Mouse (Mus musculus) forebrain, postnatal 0 days (tissue): Measurements from ENCODE around the gene Slc22a21. TPM values are rescaled to one million over a fixed set of nuclear protein-coding genes. Genes with fewer than 3 reads are reported as not detected.
"Not testable (repeated sequence)": the region's sequence is repeated elsewhere in the genome, so short reads cannot be mapped to it uniquely, and the experiment has no call there.

Experiments used
- ATAC-seq: fragments of 200-750 bp; cut with Nextera tagmentation; 2 replicates; pipeline ENCODE4 v1.8.0; 2017; ENCODE audit warnings: mild to moderate bottlenecking, moderate library complexity
- DNase-seq: peaks from one replicate; pipeline ENCODE4 v3.0.0-alpha.2; 2015
- H3K27ac ChIP-seq: fragments of 300-500 bp; sonication (generic); 2 replicates; pipeline ENCODE4 v1.5.1; 2014; ENCODE audit warnings: low read depth, mild to moderate bottlenecking, antibody characterized with exemption, low read length, moderate library complexity, mixed read lengths
- H3K27me3 ChIP-seq: fragments of 300-500 bp; sonication (generic); 2 replicates; pipeline ENCODE4 v1.6.1; 2014; ENCODE audit warnings: mild to moderate bottlenecking, low read length, mixed read lengths; ENCODE audit not compliant: insufficient read depth
- H3K36me3 ChIP-seq: fragments of 300-500 bp; sonication (generic); 2 replicates; pipeline ENCODE4 v1.6.1; 2014; ENCODE audit warnings: mild to moderate bottlenecking, moderate library complexity; ENCODE audit not compliant: insufficient read depth
- H3K4me1 ChIP-seq: fragments of 300-500 bp; sonication (generic); 2 replicates; pipeline ENCODE4 v1.6.1; 2014; ENCODE audit warnings: antibody characterized with exemption; ENCODE audit not compliant: insufficient read depth
- H3K4me2 ChIP-seq: fragments of 300-500 bp; sonication (generic); 2 replicates; pipeline ENCODE4 v1.6.1; 2014; ENCODE audit warnings: low read depth, mild to moderate bottlenecking, moderate library complexity
- H3K4me3 ChIP-seq: fragments of 300-500 bp; sonication (generic); 2 replicates; pipeline ENCODE4 v1.5.1; 2014; ENCODE audit warnings: low read depth, low read length, mixed read lengths
- H3K9ac ChIP-seq: fragments of 300-500 bp; sonication (generic); 2 replicates; pipeline ENCODE4 v1.6.1; 2014; ENCODE audit warnings: mild to moderate bottlenecking
- H3K9me3 ChIP-seq: fragments of 300-500 bp; sonication (generic); 2 replicates; pipeline ENCODE4 v1.6.1; 2016; ENCODE audit warnings: low read length
- CTCF ChIP-seq: sonication (generic); IDR thresholded peaks from 2 replicates; pipeline ENCODE4 v1.5.1; 2016; ENCODE audit warnings: antibody characterized with exemption, control low read depth, low read depth
- WGBS: fragments of 180-500 bp; shearing (Covaris S2); extraction: QIAGEN DNeasy Blood & Tissue Kit; methylation state at CpG from one replicate; pipeline ENCODE4 v1.1.7; 2014; 5-methylcytosine and 5-hydroxymethylcytosine counted together
- polyA plus RNA-seq: library from polyadenylated mRNA; unstranded; fragments of >200 nt; fragmentation: Nextera tagmentation; extraction: Ambion mirVana; gene quantifications from 2 replicates; pipeline ENCODE4 v1.2.1, GENCODE M21; 2015
- total RNA-seq: library from RNA; depleted of rRNA; stranded (reverse); fragments of >200 nt; gene quantifications from 2 replicates; pipeline ENCODE4 v1.2.3, GENCODE M21; 2014

Slc22a21 gene
- total and polyA plus RNA-seq, 2 experiments from 2014 or later, result 4.8 to 5.1 TPM

- WGBS, result 47% methylated on average over 3 of the region's 3 CpGs
These were observed 21.1 kb downstream of the Slc22a21 start for GRCm38 (mm10) chr11:53958984-53959383.

GRCm38 (mm10) chr11:53958176-53958575 lies 22.0 kb downstream of the Slc22a21 start:
- H3K9ac ChIP-seq, H3K27me3 ChIP-seq, ATAC-seq, H3K27ac ChIP-seq, H3K9me3 ChIP-seq, H3K36me3 ChIP-seq, H3K4me3 ChIP-seq, H3K4me1 ChIP-seq, H3K4me2 ChIP-seq, DNase-seq: not testable (repeated sequence)
- WGBS, result 46% methylated on average over 4 of the region's 4 CpGs

More at GRCm38 (mm10) chr11:53958984-53959383, 21.1 kb downstream of the Slc22a21 start:
- H3K27ac ChIP-seq, result no peak overlapping the region
- no peaks in the 10 kb centered on the region for H3K9me3 ChIP-seq
- H3K4me3 ChIP-seq, result no peak overlapping the region
- H3K36me3 ChIP-seq, result no peaks in the 10 kb centered on the region
- H3K4me1 ChIP-seq, result no peaks in the 10 kb centered on the region
- TF ChIP-seq CTCF, result peak; percentile 36
- DNase-seq (peak; percentile 10), ATAC-seq (no peak)
- H3K27me3 ChIP-seq, result no peaks in the 10 kb centered on the region
- H3K9ac ChIP-seq, result no peak overlapping the region
- no peak overlapping the region for H3K4me2 ChIP-seq

DNA sequence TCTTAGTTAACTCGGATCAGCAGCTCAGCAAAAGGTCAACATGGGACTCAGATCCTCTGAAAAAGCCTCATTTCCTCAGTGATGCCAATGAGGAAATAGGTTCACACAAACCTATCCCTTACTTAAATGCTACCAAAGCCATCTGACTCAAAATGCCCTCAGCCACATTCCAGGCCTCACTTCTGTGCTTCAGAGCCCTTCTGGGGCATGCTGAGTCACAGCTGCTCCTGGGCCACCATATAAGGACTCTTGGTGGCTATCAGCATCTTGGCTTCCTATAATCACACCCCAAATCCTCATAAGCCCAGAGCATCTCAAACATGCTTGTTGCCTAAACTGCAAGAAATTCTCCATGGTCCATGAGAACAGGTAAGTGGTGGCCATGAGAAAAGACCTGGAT lies 23.5 kb downstream of the Slc22a21 start:
- Histone ChIP-seq H3K9me3 (no peaks in the 10 kb centered on the region), H3K9ac (no peak overlapping the region), H3K4me2 (no peak overlapping the region), H3K4me3 (no peak overlapping the region), H3K36me3 (no peaks in the 10 kb centered on the region), H3K4me1 (no peaks in the 10 kb centered on the region), H3K27me3 (no peaks in the 10 kb centered on the region), H3K27ac (no peak overlapping the region)
- no peak for DNase-seq
- no peak for TF ChIP-seq CTCF
- 78% methylated on average over 1 of the region's 1 CpGs for WGBS
- no peak for ATAC-seq

GRCm38 (mm10) chr11:53954653-53955052 lies 25.5 kb downstream of the Slc22a21 start:
- Histone ChIP-seq H3K4me2 (no peak overlapping the region), H3K9me3 (no peaks in the 10 kb centered on the region), H3K9ac (no peak overlapping the region), H3K36me3 (no peaks in the 10 kb centered on the region), H3K4me1 (no peaks in the 10 kb centered on the region), H3K27ac (no peak overlapping the region), H3K27me3 (no peaks in the 10 kb centered on the region), H3K4me3 (no peak overlapping the region)
- 91% methylated on average over 3 of the region's 3 CpGs for WGBS
- ATAC-seq (no peak), DNase-seq (no peak)
- TF ChIP-seq CTCF, result no peak

GRCm38 (mm10) chr11:53950133-53950532 lies 30.0 kb downstream of the Slc22a21 start:
- not testable (repeated sequence) for H3K4me2 ChIP-seq, DNase-seq, H3K9me3 ChIP-seq, H3K36me3 ChIP-seq, H3K27ac ChIP-seq, H3K27me3 ChIP-seq, H3K4me3 ChIP-seq, H3K9ac ChIP-seq, H3K4me1 ChIP-seq
- ATAC-seq, result 0 out of 2 replicates have a peak, but pooled peaks have one; percentile 6
- no CpG with 5 or more reads among the region's 3 CpGs for WGBS

- DNase-seq, H3K9ac ChIP-seq, H3K4me1 ChIP-seq, H3K4me3 ChIP-seq, ATAC-seq, H3K27me3 ChIP-seq, H3K4me2 ChIP-seq, H3K27ac ChIP-seq, H3K9me3 ChIP-seq, H3K36me3 ChIP-seq: not testable (repeated sequence)
- 62% methylated on average over 4 of the region's 4 CpGs for WGBS
These were observed 48.2 kb downstream of the Slc22a21 start for GRCm38 (mm10) chr11:53931944-53932318.

- H3K4me3 ChIP-seq, result no peak overlapping the region
- H3K4me1 ChIP-seq, result no peaks in the 10 kb centered on the region
- no peak overlapping the region for H3K9ac ChIP-seq
- DNase-seq (peak; percentile 80), ATAC-seq (peak; percentile 50)
- no peak overlapping the region for H3K4me2 ChIP-seq
- H3K27ac ChIP-seq, result no peak overlapping the region
- no peaks in the 10 kb centered on the region for H3K27me3 ChIP-seq
- WGBS, result 37% methylated on average over 17 of the region's 17 CpGs
- peak; percentile 80 for TF ChIP-seq CTCF
- no peaks in the 10 kb centered on the region for H3K9me3 ChIP-seq
- no peaks in the 10 kb centered on the region for H3K36me3 ChIP-seq
These were observed 48.8 kb downstream of the Slc22a21 start for GRCm38 (mm10) chr11:53931091-53931943.
